Mouse (Mus musculus): ENCODE data around the gene Phactr4. TPM values are rescaled to one million over a fixed set of nuclear protein-coding genes. Genes with fewer than 3 reads are reported as not detected.
"Not testable (repeated sequence)": the region's sequence is repeated elsewhere in the genome, so short reads cannot be mapped to it uniquely, and the experiment has no call there.

Gene Phactr4
- total and polyA plus RNA-seq, 2 experiments, result 6.6 to 8.0 TPM

DNA sequence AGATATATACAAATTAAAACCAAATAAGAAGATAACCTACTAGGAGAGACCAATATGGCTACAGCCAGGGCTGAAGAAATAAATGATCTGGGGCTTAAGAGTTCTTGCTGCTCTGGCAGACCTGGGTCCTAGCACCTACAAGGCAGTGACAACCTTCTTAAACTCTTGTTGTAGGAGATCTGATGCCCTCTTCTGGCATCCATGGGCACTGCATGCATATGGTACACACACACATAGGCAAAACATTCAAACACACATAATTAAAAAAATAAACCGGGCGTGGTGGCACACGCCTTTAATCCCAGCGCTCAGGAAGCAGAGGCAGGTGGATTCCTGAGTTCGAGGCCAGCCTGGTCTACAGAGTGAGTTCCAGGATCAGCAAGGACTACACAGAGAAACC lies 2.5 kb upstream of the Phactr4 start:
- Histone ChIP-seq H3K36me3 (ENCODE audit: control insufficient read depth, insufficient read depth, low read length) (no peaks in the 10 kb centered on the region), H3K4me1 (ENCODE audit: control insufficient read depth, insufficient read depth, low read length) (peaks cover 6% of the 10 kb centered on the region), H3K9ac (ENCODE audit: low read depth, low read length) (no peak overlapping the region), H3K79me2 (ENCODE audit: control insufficient read depth, insufficient read depth, low read length) (peaks cover 8% of the 10 kb centered on the region), H3K4me3 (ENCODE audit: insufficient read depth, low read depth, low read length) (no peak overlapping the region), H3K27me3 (ENCODE audit: control insufficient read depth, insufficient read depth, low read length) (no peaks in the 10 kb centered on the region), H3K27ac (replicated peaks; ENCODE audit: insufficient read depth, low read depth, low read length) (no peak overlapping the region)
- 97% methylated on average over 5 of the region's 5 CpGs for WGBS
- DNase-seq (ENCODE audit: extremely low read depth, low read depth, low spot score), result no peak
- TF ChIP-seq POLR2A (IDR thresholded peaks at IDR 0.05; ENCODE audit: extremely low read depth, insufficient read depth, low read length), result no peak
- no peak for TF ChIP-seq CTCF (IDR thresholded peaks at IDR 0.05; ENCODE audit: low read depth, low read length)

DNA sequence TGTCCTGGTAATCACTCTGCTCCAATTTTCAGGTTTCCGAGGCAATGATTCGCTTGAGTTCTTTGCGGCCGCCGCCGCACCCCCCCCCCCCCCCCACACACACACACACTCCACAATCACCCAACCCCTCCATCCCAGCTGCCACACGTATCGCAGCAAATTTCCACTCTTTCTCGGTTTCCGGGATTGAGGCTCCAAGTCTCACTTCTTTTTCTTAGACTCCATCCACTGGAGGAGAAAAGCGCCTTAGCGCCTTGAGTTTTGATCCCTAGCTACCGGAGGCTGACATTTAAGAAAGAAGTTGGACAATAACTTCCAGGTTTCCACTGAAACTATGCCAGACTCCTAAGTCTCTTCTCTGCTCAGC lies 750 bp downstream of the Phactr4 start:
- TF ChIP-seq CTCF (IDR thresholded peaks at IDR 0.05; ENCODE audit: low read depth, low read length) (no peak), POLR2A (IDR thresholded peaks at IDR 0.05; ENCODE audit: extremely low read depth, insufficient read depth, low read length) (no peak)
- Histone ChIP-seq H3K27ac (replicated peaks; ENCODE audit: insufficient read depth, low read depth, low read length) (peak overlapping the region; percentile 98), H3K9ac (ENCODE audit: low read depth, low read length) (peak overlapping the region; percentile 95), H3K36me3 (ENCODE audit: control insufficient read depth, insufficient read depth, low read length) (no peaks in the 10 kb centered on the region), H3K27me3 (ENCODE audit: control insufficient read depth, insufficient read depth, low read length) (no peaks in the 10 kb centered on the region), H3K4me3 (ENCODE audit: insufficient read depth, low read depth, low read length) (peak overlapping the region; percentile 87), H3K4me1 (ENCODE audit: control insufficient read depth, insufficient read depth, low read length) (peaks cover 17% of the 10 kb centered on the region), H3K79me2 (ENCODE audit: control insufficient read depth, insufficient read depth, low read length) (peaks cover 21% of the 10 kb centered on the region)
- no peak for DNase-seq (ENCODE audit: extremely low read depth, low read depth, low spot score)
- under 1% methylated on average over 13 of the region's 13 CpGs for WGBS

DNA sequence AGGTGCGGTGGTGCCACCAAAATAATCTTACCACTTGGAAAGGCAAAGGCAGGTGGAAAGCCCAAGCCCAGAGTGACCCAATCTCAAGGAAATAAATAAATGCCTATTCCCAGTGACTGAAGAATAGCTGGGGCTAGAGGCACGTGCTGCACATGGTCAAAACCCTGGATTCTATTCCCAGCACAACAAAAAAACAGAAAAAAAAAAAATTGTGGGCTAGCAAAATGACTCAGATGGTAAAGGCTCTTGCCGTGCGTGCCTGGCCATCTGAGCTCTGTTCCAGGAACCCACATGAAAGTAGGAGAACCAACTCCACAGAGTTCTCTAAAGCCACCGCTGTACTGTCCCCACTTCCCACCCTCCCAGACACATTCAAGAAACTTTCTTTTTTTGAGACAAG lies 1.8 kb downstream of the Phactr4 start:
- Histone ChIP-seq H3K4me3 (ENCODE audit: insufficient read depth, low read depth, low read length) (no peak overlapping the region), H3K4me1 (ENCODE audit: control insufficient read depth, insufficient read depth, low read length) (peaks cover 19% of the 10 kb centered on the region), H3K27ac (replicated peaks; ENCODE audit: insufficient read depth, low read depth, low read length) (no peak overlapping the region), H3K79me2 (ENCODE audit: control insufficient read depth, insufficient read depth, low read length) (peaks cover 25% of the 10 kb centered on the region), H3K36me3 (ENCODE audit: control insufficient read depth, insufficient read depth, low read length) (no peaks in the 10 kb centered on the region), H3K27me3 (ENCODE audit: control insufficient read depth, insufficient read depth, low read length) (no peaks in the 10 kb centered on the region), H3K9ac (ENCODE audit: low read depth, low read length) (no peak overlapping the region)
- WGBS, result 49% methylated on average over 5 of the region's 5 CpGs
- TF ChIP-seq POLR2A (IDR thresholded peaks at IDR 0.05; ENCODE audit: extremely low read depth, insufficient read depth, low read length), result no peak
- no peak for TF ChIP-seq CTCF (IDR thresholded peaks at IDR 0.05; ENCODE audit: low read depth, low read length)
- no peak for DNase-seq (ENCODE audit: extremely low read depth, low read depth, low spot score)

DNA sequence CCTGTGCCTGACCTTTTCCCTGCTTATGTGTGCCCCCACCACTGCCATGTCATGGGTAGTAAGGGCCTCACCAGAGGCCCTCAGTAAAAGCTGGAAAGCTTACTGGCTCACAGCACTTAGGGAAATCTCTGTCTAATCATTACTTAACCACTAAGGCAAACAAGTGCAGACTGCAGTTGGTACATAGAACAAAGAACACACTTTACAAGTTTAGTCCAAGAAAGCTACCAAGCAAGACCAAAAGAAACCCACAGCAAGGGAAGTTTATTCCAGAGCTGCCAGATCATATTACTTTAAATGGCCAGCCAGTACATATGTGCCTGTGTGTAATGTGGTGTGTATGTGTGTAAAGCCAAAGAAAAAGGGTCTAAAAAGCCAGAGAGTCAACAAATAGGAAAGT lies 6.3 kb downstream of the Phactr4 start:
- Histone ChIP-seq H3K27me3 (ENCODE audit: control insufficient read depth, insufficient read depth, low read length) (no peaks in the 10 kb centered on the region), H3K79me2 (ENCODE audit: control insufficient read depth, insufficient read depth, low read length) (peaks cover 39% of the 10 kb centered on the region), H3K4me1 (ENCODE audit: control insufficient read depth, insufficient read depth, low read length) (peaks cover 31% of the 10 kb centered on the region), H3K4me3 (ENCODE audit: insufficient read depth, low read depth, low read length) (no peak overlapping the region), H3K27ac (replicated peaks; ENCODE audit: insufficient read depth, low read depth, low read length) (peak overlapping the region; percentile 98), H3K36me3 (ENCODE audit: control insufficient read depth, insufficient read depth, low read length) (peaks cover 4% of the 10 kb centered on the region; the same call in 1 of the 2 replicates), H3K9ac (ENCODE audit: low read depth, low read length) (peak overlapping the region; percentile 37; the same call in 1 of the 2 replicates)
- DNase-seq (ENCODE audit: extremely low read depth, low read depth, low spot score), result peak; percentile 88
- TF ChIP-seq CTCF (IDR thresholded peaks at IDR 0.05; ENCODE audit: low read depth, low read length), result no peak
- TF ChIP-seq POLR2A (IDR thresholded peaks at IDR 0.05; ENCODE audit: extremely low read depth, insufficient read depth, low read length), result no peak

DNA sequence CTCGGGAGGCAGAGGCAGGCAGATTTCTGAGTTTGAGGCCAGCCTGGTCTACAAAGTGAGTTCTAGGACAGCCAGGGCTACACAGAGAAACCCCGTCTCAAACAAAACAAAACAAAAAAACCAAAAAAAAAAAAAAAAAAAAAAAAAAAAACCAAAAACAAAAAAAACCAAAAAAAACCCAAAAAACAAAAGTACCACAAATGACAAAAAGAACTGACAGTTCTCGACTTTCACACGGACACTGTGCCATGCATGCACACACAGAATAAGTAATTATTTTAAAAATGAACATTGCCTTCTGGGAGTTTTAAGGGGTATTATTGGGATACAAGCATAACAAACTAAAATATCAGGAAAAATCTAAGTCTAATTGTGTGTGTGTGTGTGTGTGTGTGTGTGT lies 9.0 kb downstream of the Phactr4 start:
- Histone ChIP-seq H3K4me1 (ENCODE audit: control insufficient read depth, insufficient read depth, low read length) (peaks cover 25% of the 10 kb centered on the region), H3K79me2 (ENCODE audit: control insufficient read depth, insufficient read depth, low read length) (peaks cover 30% of the 10 kb centered on the region)
- not testable (repeated sequence) for DNase-seq (ENCODE audit: extremely low read depth, low read depth, low spot score); H3K27me3 ChIP-seq (ENCODE audit: control insufficient read depth, insufficient read depth, low read length); H3K36me3 ChIP-seq (ENCODE audit: control insufficient read depth, insufficient read depth, low read length); H3K9ac ChIP-seq (ENCODE audit: low read depth, low read length); H3K27ac ChIP-seq (replicated peaks; ENCODE audit: insufficient read depth, low read depth, low read length); H3K4me3 ChIP-seq (ENCODE audit: insufficient read depth, low read depth, low read length)
- WGBS, result 90% methylated on average over 4 of the region's 4 CpGs

DNA sequence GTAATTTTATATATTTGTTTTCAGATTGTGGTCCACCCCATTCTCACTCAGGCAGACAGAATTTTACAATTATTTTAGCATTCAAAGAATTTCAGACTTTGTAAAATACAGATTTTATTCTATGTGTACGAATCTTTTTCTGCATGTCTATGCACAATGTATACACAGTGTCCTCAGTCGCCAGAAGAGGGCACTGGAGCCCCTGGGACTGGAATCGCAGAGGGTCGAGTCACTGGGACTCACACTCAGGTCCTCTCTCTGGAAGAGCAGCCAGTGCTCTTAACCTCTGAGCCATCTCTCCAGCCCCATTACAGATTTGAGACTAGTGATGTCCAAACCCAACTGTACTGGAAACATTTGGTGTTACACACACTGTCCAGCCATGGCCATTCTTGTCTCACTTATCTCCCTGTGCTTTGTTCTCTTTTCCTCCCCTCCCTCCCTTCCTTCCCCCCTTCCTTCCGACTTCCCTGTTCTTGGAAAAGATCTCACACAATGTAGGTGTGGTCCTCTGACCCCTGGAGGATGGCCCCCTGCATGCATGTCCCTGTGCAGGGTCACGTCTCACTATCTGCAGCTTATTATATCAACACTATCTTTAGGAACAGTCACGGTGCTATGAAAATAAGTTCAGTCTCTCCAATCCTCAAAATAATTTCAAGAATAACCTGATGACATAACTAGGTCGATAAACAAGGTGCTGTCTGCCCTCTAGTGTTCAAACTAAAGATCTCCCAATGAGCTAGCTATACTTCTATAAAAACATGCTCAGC lies 10.8 kb downstream of the Phactr4 start:
- H3K27ac ChIP-seq (replicated peaks; ENCODE audit: insufficient read depth, low read depth, low read length), result 0 out of 2 replicates have a peak overlapping the region, but pooled peaks have one; percentile 0
- H3K36me3 ChIP-seq (ENCODE audit: control insufficient read depth, insufficient read depth, low read length), result peaks cover 4% of the 10 kb centered on the region; the same call in 1 of the 2 replicates
- no peak for TF ChIP-seq POLR2A (IDR thresholded peaks at IDR 0.05; ENCODE audit: extremely low read depth, insufficient read depth, low read length)
- peak; percentile 42 for TF ChIP-seq CTCF (IDR thresholded peaks at IDR 0.05; ENCODE audit: low read depth, low read length)
- no peak overlapping the region for H3K4me3 ChIP-seq (ENCODE audit: insufficient read depth, low read depth, low read length)
- peak; percentile 48 for DNase-seq (ENCODE audit: extremely low read depth, low read depth, low spot score)
- H3K27me3 ChIP-seq (ENCODE audit: control insufficient read depth, insufficient read depth, low read length), result no peaks in the 10 kb centered on the region
- H3K9ac ChIP-seq (ENCODE audit: low read depth, low read length), result no peak overlapping the region
- H3K4me1 ChIP-seq (ENCODE audit: control insufficient read depth, insufficient read depth, low read length), result peaks cover 18% of the 10 kb centered on the region
- H3K79me2 ChIP-seq (ENCODE audit: control insufficient read depth, insufficient read depth, low read length), result peaks cover 24% of the 10 kb centered on the region
- 47% methylated on average over 8 of the region's 8 CpGs for WGBS

Data from liver, adult 2 months (tissue).